Mouse (Mus musculus) left cerebral cortex, postnatal 14 days (tissue): ENCODE data around the gene Ptpre. TPM values are rescaled to one million over a fixed set of nuclear protein-coding genes. Genes with fewer than 3 reads are reported as not detected.

ENCODE experiments used
- DNase-seq, 2 experiments: peaks; one replicate each; pipeline ENCODE4 v3.0.0; 2021 to 2022; ENCODE audit warnings: low spot score in 2 of 2, mixed read lengths in 1 of 2
- intact Hi-C: fragments of 180-260 bp; cut with DNase I; formaldehyde crosslinking; loops from one replicate; pipeline ENCODE4 v1.15.1; 2025
- total RNA-seq, 2 experiments: library from RNA; stranded (reverse); gene quantifications; 2 replicates each; pipeline ENCODE4 v1.2.3; 2021

Gene Ptpre
- total RNA-seq, 2 experiments from 2014 or later = 23.7 to 31.2 TPM

DNA sequence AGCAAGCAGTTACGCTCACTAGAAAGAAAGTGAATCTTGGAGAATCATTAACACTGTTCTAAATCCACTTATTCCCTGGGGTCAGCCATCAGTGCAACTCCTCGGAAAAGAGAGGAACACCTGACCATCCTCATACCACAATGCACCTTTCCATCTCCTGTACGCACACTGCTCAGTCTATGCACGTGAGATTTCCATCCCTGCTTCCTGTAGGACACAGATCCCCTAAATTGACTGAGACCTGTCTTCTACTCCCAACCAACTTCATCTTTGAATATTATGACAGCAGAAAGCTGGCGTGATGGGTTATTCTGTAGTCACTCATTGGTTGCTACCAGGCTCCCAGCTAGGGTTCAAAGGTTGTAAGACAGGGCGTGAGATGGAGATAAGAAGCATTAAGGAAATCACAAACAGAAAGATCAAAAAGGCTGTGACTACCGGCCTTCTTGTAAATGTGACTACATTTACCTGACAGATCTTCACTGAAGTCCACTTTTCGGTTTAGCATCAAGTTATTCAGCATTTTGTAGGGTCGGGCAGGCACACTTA is 166.4 kb downstream of the Ptpre start:
- intact Hi-C loops = no loop called here
- DNase-seq = no peak

- no peak for DNase-seq
- intact Hi-C loops = no loop called here
These were observed 167.0 kb downstream of the Ptpre start for GRCm38 (mm10) chr7:135704251-135704650.

DNA sequence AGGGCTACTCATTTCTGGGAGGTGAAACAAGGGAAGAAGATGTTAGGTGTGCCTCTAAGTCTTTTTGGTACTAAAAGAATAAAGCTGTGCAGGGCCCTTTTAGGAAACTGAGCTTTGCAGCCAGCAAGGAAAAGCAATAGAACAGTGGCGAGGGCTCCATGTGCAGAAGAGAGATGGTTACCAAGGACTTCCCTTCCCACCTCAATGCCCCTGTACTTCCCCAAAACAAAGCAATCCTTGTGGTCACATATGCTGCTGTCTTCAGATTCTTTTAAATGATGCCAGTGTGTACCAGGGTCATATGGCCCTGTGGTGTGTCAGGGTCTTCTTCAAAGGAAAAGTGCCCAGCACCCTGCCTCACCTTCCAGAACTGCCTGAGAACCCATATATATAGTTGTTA is 167.8 kb downstream of the Ptpre start:
- intact Hi-C loops = no loop called here
- DNase-seq = no peak

DNA sequence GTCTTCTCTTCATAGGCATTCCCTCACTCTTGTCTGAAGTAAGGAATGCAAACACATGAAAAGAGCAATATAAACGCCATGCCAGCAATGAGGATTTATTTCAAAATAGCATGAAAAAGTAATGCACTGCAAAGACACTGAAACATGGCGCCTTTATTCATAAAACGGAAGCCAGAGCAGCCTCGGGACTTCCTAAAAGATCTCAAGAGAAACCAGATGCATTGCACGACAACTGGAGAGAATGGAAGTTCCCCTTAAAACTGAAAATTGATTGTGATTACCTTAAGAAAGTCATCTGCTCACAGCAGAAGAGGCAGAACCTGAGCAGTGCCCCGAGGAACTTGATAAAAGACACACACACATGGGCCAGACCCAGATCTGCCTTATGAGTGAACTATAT is 168.5 kb downstream of the Ptpre start:
- intact Hi-C loops = no loop called here
- DNase-seq = no peak

DNA sequence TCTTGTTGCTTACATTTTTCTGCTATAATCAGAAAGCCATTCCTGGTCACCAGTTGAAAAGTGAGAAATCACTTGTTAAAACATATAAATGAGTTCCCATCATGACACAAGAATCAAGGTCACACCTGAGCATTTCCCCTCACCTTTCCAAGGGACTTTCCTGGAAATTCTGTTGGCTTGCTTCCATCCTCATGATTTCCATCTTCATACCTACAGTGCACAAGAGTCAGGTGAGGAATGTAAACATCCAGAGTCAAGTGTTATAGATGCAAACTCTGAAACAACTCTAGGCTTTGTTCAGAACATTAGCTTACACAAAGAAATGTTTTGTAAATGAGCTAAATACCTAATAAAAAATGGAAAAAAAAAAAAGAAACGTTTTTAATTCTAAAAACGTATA is 173.4 kb downstream of the Ptpre start:
- intact Hi-C loops = no loop called here
- no peak for DNase-seq

DNA sequence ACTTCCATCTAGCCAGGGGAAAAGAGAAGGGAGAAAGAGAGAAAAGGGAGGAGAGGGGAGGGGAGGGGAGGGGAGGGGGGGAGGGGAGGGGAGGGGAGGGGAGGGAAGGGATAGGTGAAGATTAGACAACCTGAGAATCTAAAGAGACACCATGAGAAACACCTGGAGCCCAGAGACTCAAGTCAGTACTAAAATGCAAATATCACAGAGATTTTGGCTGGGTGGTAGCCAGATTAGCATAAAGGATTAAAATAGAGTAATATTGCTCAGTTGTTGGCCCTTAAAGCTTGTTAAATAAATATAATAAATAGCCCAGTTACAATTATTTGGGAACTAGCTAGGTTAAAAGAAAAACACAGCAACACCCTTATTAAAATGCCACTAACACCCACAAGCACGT is 175.3 kb downstream of the Ptpre start:
- intact Hi-C loops = no loop called here
- DNase-seq = no peak

DNA sequence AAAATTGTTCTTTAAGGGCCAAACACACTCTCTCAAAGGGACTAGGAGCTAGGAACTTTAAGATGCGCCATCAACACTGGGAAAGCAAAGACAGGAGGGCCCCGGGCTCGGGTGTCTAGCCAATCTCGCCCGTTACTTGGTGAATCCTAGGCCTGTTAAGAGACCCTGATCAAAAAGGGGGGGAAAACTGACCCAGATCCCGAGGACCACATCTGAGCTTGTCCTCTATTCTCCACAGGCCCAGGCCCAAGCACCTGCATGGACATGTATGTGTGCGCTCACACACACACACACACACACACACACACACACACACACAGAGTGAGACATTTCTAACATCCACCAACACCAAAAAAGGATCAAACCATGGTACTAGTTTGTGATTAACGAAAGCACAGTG is 176.0 kb downstream of the Ptpre start:
- no peak for DNase-seq
- intact Hi-C loops = no loop called here

DNA sequence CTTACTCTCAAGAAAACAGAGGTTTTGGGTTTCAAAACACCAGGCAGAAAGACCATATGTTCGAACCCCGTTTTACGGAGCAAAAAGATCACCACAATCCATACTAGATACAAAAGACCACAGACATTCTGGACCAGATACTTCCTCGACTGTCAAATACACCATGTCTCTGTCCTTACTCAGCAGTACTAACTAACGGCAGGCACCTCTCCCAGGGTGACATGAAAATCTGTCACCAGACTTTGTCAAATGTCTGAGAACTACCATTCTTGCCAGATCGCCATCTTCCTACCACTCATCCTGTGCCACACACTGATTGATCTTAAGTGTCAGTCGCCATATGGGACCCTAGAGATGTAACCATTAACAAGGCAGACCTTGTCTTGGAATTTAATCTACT is 177.9 kb downstream of the Ptpre start:
- intact Hi-C loops = no loop called here
- no peak for DNase-seq

- DNase-seq = no peak
- intact Hi-C loops = no loop called here
These were observed 178.6 kb downstream of the Ptpre start, which contains the start of gene Mki67 for GRCm38 (mm10) chr7:135715642-135716444. Gene Mki67, minus strand, starts transcription at chr7:135716361.

DNA sequence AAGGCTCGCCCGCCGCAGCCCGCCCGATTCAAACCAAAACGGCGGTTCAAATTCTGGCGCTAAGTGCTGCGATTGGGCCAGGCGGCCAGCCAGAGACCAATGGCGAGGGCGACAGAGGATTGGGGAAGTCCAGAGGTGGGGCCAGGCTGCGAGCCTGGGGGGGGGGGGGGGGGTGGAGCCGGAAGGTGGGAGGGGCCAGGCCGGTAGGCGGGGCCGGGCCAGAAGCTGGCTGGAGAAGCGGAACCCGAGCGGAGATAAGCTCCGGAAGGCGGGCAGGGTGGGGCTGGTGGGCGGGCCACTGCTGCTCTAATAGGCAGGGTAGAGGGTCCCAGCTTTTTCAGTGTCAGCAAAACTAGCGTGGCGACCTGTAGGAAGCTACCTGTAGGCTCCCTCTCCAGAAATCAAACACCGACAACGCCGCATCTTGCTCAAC is 179.2 kb downstream of the Ptpre start:
- peak; percentile 85 to 86 for DNase-seq
- intact Hi-C loops = no loop called here

DNA sequence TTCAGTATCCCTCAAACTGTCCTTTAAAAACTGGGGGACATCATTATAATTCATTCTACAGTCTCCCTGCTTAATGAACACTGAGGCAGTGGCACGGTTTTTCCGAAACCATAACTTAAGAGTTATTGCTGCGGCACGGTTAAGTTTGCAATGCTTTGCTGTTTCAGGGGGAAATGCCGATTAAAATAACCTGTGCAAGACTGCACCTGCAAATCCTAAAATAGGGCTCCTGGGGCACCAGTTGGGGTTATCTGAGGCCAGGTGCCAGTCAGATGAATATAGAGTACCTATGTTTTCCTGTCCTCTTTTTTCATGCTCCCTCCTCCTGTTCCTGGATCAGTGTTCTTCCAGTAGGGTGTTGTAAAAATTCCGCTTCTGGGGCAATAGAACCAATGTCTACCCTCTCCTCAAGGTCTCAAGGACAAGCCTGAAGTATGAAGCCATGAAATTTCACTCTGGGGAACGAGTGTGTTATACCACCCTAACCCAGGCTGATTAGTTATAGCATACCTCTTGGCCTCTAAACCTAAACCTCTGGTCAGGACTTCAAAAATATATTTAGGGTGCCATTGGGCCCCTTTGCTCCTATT is 179.8 kb downstream of the Ptpre start:
- no peak for DNase-seq
- intact Hi-C loops = no loop called here

DNA sequence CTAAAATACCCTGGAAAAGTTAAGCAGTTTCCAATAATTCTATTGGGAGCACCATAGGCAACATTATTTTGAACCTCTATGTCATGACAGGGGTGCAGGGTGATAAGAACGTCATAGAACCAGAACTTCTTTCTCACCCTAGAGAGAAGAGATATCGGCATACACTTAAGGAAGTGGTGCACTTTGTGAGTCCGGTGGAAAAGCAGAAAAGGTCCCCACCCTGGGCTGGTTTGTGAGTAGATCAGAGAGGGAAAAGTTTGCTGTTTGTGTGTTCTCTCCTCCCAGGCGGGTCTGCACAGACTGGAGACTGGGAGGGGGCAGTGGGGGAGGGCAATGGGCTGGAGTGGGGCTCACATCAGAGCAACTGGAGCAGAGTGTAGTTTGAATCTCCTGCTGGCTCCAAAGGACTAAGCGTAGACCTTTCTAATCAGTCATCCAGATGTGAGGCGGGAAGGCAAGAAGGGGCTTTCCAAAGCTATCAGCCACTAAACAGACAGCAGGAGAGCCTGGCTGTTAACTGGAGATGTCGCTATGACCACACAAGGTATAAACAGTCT is 184.2 kb downstream of the Ptpre start:
- intact Hi-C loops = no loop called here
- no peak for DNase-seq

GRCm38 (mm10) chr7:135722011-135722838 is 184.9 kb downstream of the Ptpre start:
- DNase-seq = no peak
- intact Hi-C loops = no loop called here

DNA sequence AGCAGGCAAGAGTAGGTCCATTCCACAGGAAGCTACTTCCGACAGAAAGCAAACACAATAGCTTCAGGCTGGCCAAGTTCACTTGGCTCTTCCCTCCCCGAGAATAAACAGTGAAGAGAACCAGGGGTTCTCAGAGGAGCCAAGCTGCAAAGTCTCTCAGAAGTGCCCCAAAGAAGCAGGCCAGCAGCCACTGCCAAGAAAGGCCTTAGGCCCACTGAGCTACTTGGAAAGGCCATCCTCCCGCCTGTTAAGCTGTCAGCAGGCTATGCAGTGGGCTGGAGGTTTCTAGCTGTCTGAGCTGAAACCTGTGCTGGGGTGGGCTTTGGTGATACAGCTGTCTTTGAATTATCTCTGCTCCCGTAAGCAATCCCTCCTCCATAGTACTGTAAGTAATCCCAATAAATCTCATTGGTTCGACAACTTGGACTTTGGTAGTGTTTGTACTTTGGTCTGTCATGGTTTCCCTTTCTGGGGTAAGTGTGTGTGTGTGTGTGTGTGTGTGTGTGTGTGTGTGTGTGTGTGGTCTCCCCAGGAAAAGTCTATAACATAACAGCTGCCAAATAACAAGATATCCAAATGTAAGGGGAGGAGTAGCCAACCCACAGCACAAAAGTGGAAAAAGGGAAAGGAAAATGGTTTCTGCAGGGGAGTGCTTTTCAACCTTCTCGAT is 186.5 kb downstream of the Ptpre start:
- intact Hi-C loops = no loop called here
- DNase-seq = no peak

GRCm38 (mm10) chr7:135726707-135727106 is 189.4 kb downstream of the Ptpre start:
- peak in 1 of 2 experiments; percentile 35 for DNase-seq
- intact Hi-C loops = no loop called here

DNA sequence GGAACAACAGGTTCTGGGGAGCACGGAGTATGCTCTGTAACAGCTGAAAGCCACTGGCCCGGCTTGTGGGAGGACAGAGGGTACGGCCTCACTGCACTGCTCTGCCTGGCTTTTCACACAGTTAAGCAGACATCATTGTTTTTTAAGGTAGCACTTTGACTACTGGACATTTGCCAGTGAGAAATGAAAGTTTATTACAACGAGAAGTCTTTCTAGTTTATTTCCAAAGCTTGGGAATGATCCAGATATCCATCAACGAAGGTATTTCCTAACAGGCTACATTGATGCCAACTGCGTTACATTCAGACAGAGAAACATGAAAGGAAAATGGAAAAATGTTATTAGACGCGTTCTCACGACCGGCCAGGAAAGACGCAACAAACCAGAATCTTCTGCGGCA is 190.8 kb downstream of the Ptpre start:
- no peak for DNase-seq
- intact Hi-C loops = no loop called here

GRCm38 (mm10) chr7:135734379-135734778 is 197.1 kb downstream of the Ptpre start:
- intact Hi-C loops = no loop called here
- DNase-seq = no peak

DNA sequence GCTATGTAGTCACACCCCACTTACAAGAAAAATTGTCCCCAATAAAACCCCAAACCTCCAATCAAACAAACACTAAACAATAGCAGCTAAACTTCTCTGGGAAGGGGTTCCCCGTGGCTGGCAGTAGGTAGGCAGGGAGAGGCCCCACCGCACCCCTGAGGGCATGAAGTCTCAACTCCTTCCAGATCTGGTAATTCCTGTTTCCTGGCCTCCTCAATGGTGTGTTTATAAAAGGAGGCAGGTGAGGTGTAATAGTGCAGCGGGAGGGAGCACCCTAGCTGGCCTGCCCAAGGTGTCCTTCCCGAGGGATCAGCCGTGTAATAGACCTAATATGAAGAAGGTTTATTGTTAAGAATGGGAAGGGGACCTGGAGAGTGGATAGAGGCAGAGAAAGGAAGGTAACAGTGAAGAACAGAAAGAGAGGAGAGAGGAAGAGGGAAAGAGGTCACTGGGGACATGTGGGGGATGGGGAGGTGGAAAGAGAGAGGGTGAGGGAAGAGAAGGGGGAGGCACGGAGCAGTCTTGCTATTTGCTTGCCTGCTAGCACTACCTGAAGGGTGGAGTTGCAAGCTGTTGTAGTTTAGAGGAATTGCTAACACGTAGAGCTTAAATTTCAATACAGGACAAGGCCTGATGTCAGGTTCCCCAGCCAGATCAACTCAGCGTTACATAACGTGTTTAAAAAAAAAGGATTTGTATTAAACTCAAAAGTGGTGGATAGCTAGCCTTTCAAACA is 197.8 kb downstream of the Ptpre start:
- no peak for DNase-seq
- intact Hi-C loops = loop anchor here (5.0 kb wide), 2 partner anchors 53 to 238 kb away; no protein-coding TSS in a partner anchor
